Mouse (Mus musculus) mesoderm, embryonic 11.5 days (tissue): Measurements from ENCODE around the gene Cdk14.
A peak's percentile ranks its signal among the peaks of the same experiment; 100 is the strongest.

Experiments
- DNase-seq: peaks from one replicate; pipeline ENCODE4 v3.0.0-alpha.2; 2012; ENCODE audit warnings: low read depth, low spot score

Gene Cdk14

GRCm38 (mm10) chr5:4791219-4791618 is 628.9 kb downstream of the Cdk14 start:
- DNase-seq = no peak

GRCm38 (mm10) chr5:4790265-4790664 is 629.8 kb downstream of the Cdk14 start:
- no peak for DNase-seq

GRCm38 (mm10) chr5:4788484-4788883 is 631.6 kb downstream of the Cdk14 start:
- DNase-seq = no peak

GRCm38 (mm10) chr5:4786816-4787215 is 633.3 kb downstream of the Cdk14 start:
- DNase-seq = no peak

GRCm38 (mm10) chr5:4778274-4778673 is 641.8 kb downstream of the Cdk14 start:
- no peak for DNase-seq

GRCm38 (mm10) chr5:4776495-4776894 is 643.6 kb downstream of the Cdk14 start:
- no peak for DNase-seq

- DNase-seq = no peak
These were observed 646.9 kb downstream of the Cdk14 start for GRCm38 (mm10) chr5:4773090-4773772.

GRCm38 (mm10) chr5:4770609-4771008 is 649.5 kb downstream of the Cdk14 start:
- no peak for DNase-seq

GRCm38 (mm10) chr5:4767896-4768295 is 652.2 kb downstream of the Cdk14 start:
- DNase-seq = no peak

GRCm38 (mm10) chr5:4766719-4767118 is 653.4 kb downstream of the Cdk14 start:
- DNase-seq = no peak

GRCm38 (mm10) chr5:4761891-4762290 is 658.2 kb downstream of the Cdk14 start:
- DNase-seq = no peak

GRCm38 (mm10) chr5:4758331-4759080 is 661.6 kb downstream of the Cdk14 start:
- DNase-seq = peak; percentile 27

- peak; percentile 97 for DNase-seq
These were observed 662.2 kb downstream of the Cdk14 start, which contains the start of gene Fzd1 for GRCm38 (mm10) chr5:4757902-4758301. Gene Fzd1 (minus strand): TSS chr5:4758035.

- peak; percentile 56 for DNase-seq
These were observed 663.0 kb downstream of the Cdk14 start for GRCm38 (mm10) chr5:4756871-4757711.

- DNase-seq = no peak
These were observed 664.0 kb downstream of the Cdk14 start for GRCm38 (mm10) chr5:4756001-4756681.

- no peak for DNase-seq
These were observed 664.8 kb downstream of the Cdk14 start for GRCm38 (mm10) chr5:4755326-4755725.

GRCm38 (mm10) chr5:4754701-4755281 is 665.3 kb downstream of the Cdk14 start:
- DNase-seq = no peak
